Mouse (Mus musculus) liver, postnatal 0 days (tissue): Measurements from ENCODE around the gene B4gat1. TPM values are rescaled to one million over a fixed set of nuclear protein-coding genes. Genes with fewer than 3 reads are reported as not detected.
A peak's percentile ranks its signal among the peaks of the same experiment; 100 is the strongest.

Experiments
- ATAC-seq: fragments of 200-750 bp; cut with Nextera tagmentation; 2 replicates; pipeline ENCODE4 v1.8.0; 2017; ENCODE audit warnings: mild to moderate bottlenecking, moderate library complexity
- DNase-seq: peaks from one replicate; pipeline ENCODE4 v3.0.0-alpha.2; 2016
- H3K27ac ChIP-seq: fragments of 300-500 bp; sonication (generic); 2 replicates; pipeline ENCODE4 v1.5.1; 2014; ENCODE audit warnings: antibody characterized with exemption, moderate library complexity, mild to moderate bottlenecking, low read depth
- H3K27me3 ChIP-seq: fragments of 300-500 bp; sonication (generic); 2 replicates; pipeline ENCODE4 v1.6.1; 2014; ENCODE audit warnings: low read length, control low read depth, mixed read lengths; ENCODE audit not compliant: insufficient read depth
- H3K36me3 ChIP-seq: fragments of 300-500 bp; sonication (generic); replicated peaks from 2 replicates; pipeline ENCODE4 v1.6.1; 2014; ENCODE audit warnings: mild to moderate bottlenecking, control low read depth, low read length, moderate library complexity, mixed read lengths; ENCODE audit not compliant: insufficient read depth
- H3K4me1 ChIP-seq: fragments of 300-500 bp; sonication (generic); 2 replicates; pipeline ENCODE4 v1.6.1; 2014; ENCODE audit warnings: antibody characterized with exemption, mild to moderate bottlenecking, control low read depth; ENCODE audit not compliant: insufficient read depth
- H3K4me2 ChIP-seq: fragments of 300-500 bp; sonication (generic); 2 replicates; pipeline ENCODE4 v1.6.1; 2014; ENCODE audit warnings: low read depth, mild to moderate bottlenecking, low read length, moderate library complexity, mixed read lengths
- H3K4me3 ChIP-seq: fragments of 300-500 bp; sonication (generic); 2 replicates; pipeline ENCODE4 v1.5.1; 2014; ENCODE audit warnings: low read depth, low read length
- H3K9ac ChIP-seq: fragments of 300-500 bp; sonication (generic); replicated peaks from 2 replicates; pipeline ENCODE4 v1.6.1; 2014; ENCODE audit warnings: mild to moderate bottlenecking, moderate library complexity
- H3K9me3 ChIP-seq: fragments of 300-500 bp; sonication (generic); 2 replicates; pipeline ENCODE4 v1.6.1; 2016; ENCODE audit warnings: mild to moderate bottlenecking, control low read depth, low read length, mixed read lengths
- CTCF ChIP-seq: sonication (generic); IDR thresholded peaks from 2 replicates; pipeline ENCODE4 v1.5.1; 2016; ENCODE audit warnings: antibody characterized with exemption, low read depth
- EP300 ChIP-seq: IDR thresholded peaks from 2 replicates; pipeline ENCODE4 v1.6.1; 2016; ENCODE audit warnings: antibody characterized with exemption, low read depth, mild to moderate bottlenecking
- WGBS: fragments of 180-500 bp; shearing (Covaris S2); extraction: QIAGEN DNeasy Blood & Tissue Kit; methylation state at CpG from one replicate; pipeline ENCODE4 v1.1.7; 2014; ENCODE audit not compliant: insufficient replicate concordance; 5-methylcytosine and 5-hydroxymethylcytosine counted together
- polyA plus RNA-seq: library from polyadenylated mRNA; unstranded; fragments of >200 nt; fragmentation: Nextera tagmentation; extraction: Ambion mirVana; gene quantifications from 2 replicates; pipeline ENCODE4 v1.2.1, GENCODE M21; 2015

B4gat1 gene
- polyA plus RNA-seq, 1 experiment from 2014 or later = 12.4 TPM

GRCm38 (mm10) chr19:5023621-5024479, 14.8 kb upstream of the B4gat1 start, which contains the start of gene Slc29a2:
Slc29a2 (plus strand) TSS chr19:5023860.
- Histone ChIP-seq H3K36me3 (no peaks in the 10 kb centered on the region), H3K27me3 (no peaks in the 10 kb centered on the region), H3K4me2 (peak within 1 kb of the TSS; percentile 96), H3K4me1 (peaks cover 13% of the 10 kb centered on the region), H3K9me3 (no peaks in the 10 kb centered on the region), H3K4me3 (peak within 1 kb of the TSS; percentile 63), H3K9ac (peak within 1 kb of the TSS; percentile 77), H3K27ac (peak within 1 kb of the TSS; percentile 86)
- under 1% methylated on average over 57 of the region's 62 CpGs for WGBS
- ATAC-seq = peak; percentile 92
- DNase-seq = peak; percentile 90
- TF ChIP-seq CTCF = no peak

- TF ChIP-seq CTCF (no peak), EP300 (no peak)
- no peak overlapping the region for H3K27ac ChIP-seq
- no peaks in the 10 kb centered on the region for H3K27me3 ChIP-seq
- H3K9ac ChIP-seq = no peak overlapping the region
- H3K4me1 ChIP-seq = peaks cover 13% of the 10 kb centered on the region
- no peaks in the 10 kb centered on the region for H3K36me3 ChIP-seq
- ATAC-seq = no peak
- no peaks in the 10 kb centered on the region for H3K9me3 ChIP-seq
- no peak overlapping the region for H3K4me2 ChIP-seq
- DNase-seq = no peak
- no peak overlapping the region for H3K4me3 ChIP-seq
- WGBS = 81% methylated on average over 8 of the region's 8 CpGs
Observed at GRCm38 (mm10) chr19:5026111-5026510, 12.5 kb upstream of the B4gat1 start.

GRCm38 (mm10) chr19:5032686-5033085, 5.9 kb upstream of the B4gat1 start:
- H3K4me2 ChIP-seq = no peak overlapping the region
- TF ChIP-seq EP300 (no peak), CTCF (no peak)
- no peaks in the 10 kb centered on the region for H3K9me3 ChIP-seq
- DNase-seq (no peak), ATAC-seq (no peak)
- H3K27me3 ChIP-seq = 0 out of 2 replicates have a peak, but pooled peaks cover 4% of the 10 kb centered on the region
- WGBS = 79% methylated on average over 3 of the region's 3 CpGs
- H3K4me3 ChIP-seq = no peak overlapping the region
- no peaks in the 10 kb centered on the region for H3K4me1 ChIP-seq
- no peak overlapping the region for H3K27ac ChIP-seq
- no peak overlapping the region for H3K9ac ChIP-seq
- H3K36me3 ChIP-seq = no peaks in the 10 kb centered on the region

GRCm38 (mm10) chr19:5036577-5036976, 2.0 kb upstream of the B4gat1 start:
- 0 out of 2 replicates have a peak, but pooled peaks cover 4% of the 10 kb centered on the region for H3K27me3 ChIP-seq
- H3K4me2 ChIP-seq = no peak overlapping the region
- H3K36me3 ChIP-seq = no peaks in the 10 kb centered on the region
- H3K4me1 ChIP-seq = peaks cover 17% of the 10 kb centered on the region
- H3K9ac ChIP-seq = no peak overlapping the region
- DNase-seq = no peak
- H3K27ac ChIP-seq = no peak overlapping the region
- no peaks in the 10 kb centered on the region for H3K9me3 ChIP-seq
- no peak for ATAC-seq
- no peak for TF ChIP-seq CTCF
- no peak for TF ChIP-seq EP300
- no peak overlapping the region for H3K4me3 ChIP-seq
- 78% methylated on average over 4 of the region's 4 CpGs for WGBS

- H3K27me3 ChIP-seq = 0 out of 2 replicates have a peak, but pooled peaks cover 4% of the 10 kb centered on the region
- TF ChIP-seq CTCF = no peak
- TF ChIP-seq EP300 = no peak
- ATAC-seq = peak; percentile 23
- H3K9ac ChIP-seq = peak overlapping the region; percentile 80
- H3K27ac ChIP-seq = no peak overlapping the region
- peak overlapping the region; percentile 100 for H3K4me2 ChIP-seq
- peak overlapping the region; percentile 70 for H3K4me3 ChIP-seq
- H3K4me1 ChIP-seq = peaks cover 23% of the 10 kb centered on the region
- H3K36me3 ChIP-seq = no peaks in the 10 kb centered on the region
- no peaks in the 10 kb centered on the region for H3K9me3 ChIP-seq
- WGBS = 6% methylated on average over 32 of the region's 32 CpGs
- peak; percentile 68 for DNase-seq
Observed at GRCm38 (mm10) chr19:5037678-5038571, 701 bp upstream of the B4gat1 start.
